Mouse (Mus musculus) hindbrain, embryonic 15.5 days (tissue): ENCODE results near the gene Vhl. TPM values are rescaled to one million over a fixed set of nuclear protein-coding genes. Genes with fewer than 3 reads are reported as not detected.

Experiments
- polyA plus RNA-seq: library from polyadenylated mRNA; unstranded; fragments of >200 nt; fragmentation: Nextera tagmentation; extraction: Ambion mirVana; gene quantifications from 2 replicates; pipeline ENCODE4 v1.2.1, GENCODE M21; 2015

Gene Vhl
- polyA plus RNA-seq, 1 experiment from 2014 or later: 71.2 TPM

Other genes starting within 250 kb of the Vhl start
- gene Tada3, start 246.1 kb upstream of the Vhl start, polyA plus RNA-seq: 70.7 and 77.5 TPM in 2 replicates
- 413 and 423 TPM in 2 replicates for gene Arpc4, start 245.8 kb upstream of the Vhl start, polyA plus RNA-seq
- gene Ttll3, start 234.7 kb upstream of the Vhl start, polyA plus RNA-seq: 11.1 and 11.3 TPM in 2 replicates
- gene Rpusd3, start 204.6 kb upstream of the Vhl start, polyA plus RNA-seq: 18.7 and 23.3 TPM in 2 replicates
- gene Cidec, start 188.2 kb upstream of the Vhl start, polyA plus RNA-seq: not detected in 2 replicates
- gene Jagn1, start 181.4 kb upstream of the Vhl start, polyA plus RNA-seq: 96.5 and 98.2 TPM in 2 replicates
- 0.09 and 0.21 TPM in 2 replicates for gene Il17re, start 165.5 kb upstream of the Vhl start, polyA plus RNA-seq
- 3.2 and 4.6 TPM in 2 replicates for gene Il17rc, start 152.5 kb upstream of the Vhl start, polyA plus RNA-seq
- 77.8 and 92.7 TPM in 2 replicates for gene Creld1, start 140.7 kb upstream of the Vhl start, polyA plus RNA-seq
- gene Prrt3, start 122.0 kb upstream of the Vhl start, polyA plus RNA-seq: 11.3 and 12.6 TPM in 2 replicates
- gene Emc3, start 92.3 kb upstream of the Vhl start, polyA plus RNA-seq: 109 and 115 TPM in 2 replicates
- 2.0 and 2.6 TPM in 2 replicates for gene Fancd2, start 92.3 kb upstream of the Vhl start, polyA plus RNA-seq
- gene Fancd2os, start 23.2 kb upstream of the Vhl start, polyA plus RNA-seq: not detected in 2 replicates
- 244 and 249 TPM in 2 replicates for gene Brk1, start 19.2 kb upstream of the Vhl start, polyA plus RNA-seq
- 2.9 and 3.6 TPM in 2 replicates for gene Irak2, start 14.5 kb downstream of the Vhl start, polyA plus RNA-seq
- gene Tatdn2, start 73.1 kb downstream of the Vhl start, polyA plus RNA-seq: 0.78 and 1.5 TPM in 2 replicates
- gene Ghrl, start 95.9 kb downstream of the Vhl start, polyA plus RNA-seq: 0.71 and 0.78 TPM in 2 replicates
- gene Sec13, start 116.8 kb downstream of the Vhl start, polyA plus RNA-seq: 200 TPM in 2 replicates